Mouse (Mus musculus): ENCODE data around the gene P4ha2. TPM values are rescaled to one million over a fixed set of nuclear protein-coding genes. Genes with fewer than 3 reads are reported as not detected.

The P4ha2 gene
- polyA plus RNA-seq, 1 experiment from 2014 or later = 8.0 TPM

- Histone ChIP-seq H3K27me3 (ENCODE audit: control insufficient read depth, insufficient read depth, low read depth, low read length) (no peaks in the 10 kb centered on the region), H3K27ac (ENCODE audit: low read length) (no peak overlapping the region), H3K9ac (ENCODE audit: low read depth, low read length) (no peak overlapping the region), H3K4me3 (ENCODE audit: low read depth, low read length) (no peak overlapping the region), H3K4me2 (ENCODE audit: low read depth, low read length) (no peak overlapping the region), H3K4me1 (ENCODE audit: control insufficient read depth, low read depth, low read length) (peaks cover 2% of the 10 kb centered on the region; the same call in 1 of the 2 replicates), H3K9me3 (replicated peaks; ENCODE audit: control insufficient read depth, low read length) (no peaks in the 10 kb centered on the region), H3K36me3 (ENCODE audit: control insufficient read depth, insufficient read depth) (no peaks in the 10 kb centered on the region)
- no peak for ATAC-seq (ENCODE audit: low read depth)
- WGBS (ENCODE audit: insufficient replicate concordance) = 66% methylated on average over 7 of the region's 7 CpGs
Observed at GRCm38 (mm10) chr11:54111291-54111690, 11.4 kb downstream of the P4ha2 start.

GRCm38 (mm10) chr11:54111976-54112741 is 12.3 kb downstream of the P4ha2 start:
- 69% methylated on average over 21 of the region's 21 CpGs for WGBS (ENCODE audit: insufficient replicate concordance)
- Histone ChIP-seq H3K4me2 (ENCODE audit: low read depth, low read length) (no peak overlapping the region), H3K27ac (ENCODE audit: low read length) (no peak overlapping the region), H3K4me1 (ENCODE audit: control insufficient read depth, low read depth, low read length) (peaks cover 2% of the 10 kb centered on the region; the same call in 1 of the 2 replicates), H3K4me3 (ENCODE audit: low read depth, low read length) (no peak overlapping the region), H3K9ac (ENCODE audit: low read depth, low read length) (no peak overlapping the region), H3K36me3 (ENCODE audit: control insufficient read depth, insufficient read depth) (no peaks in the 10 kb centered on the region), H3K27me3 (ENCODE audit: control insufficient read depth, insufficient read depth, low read depth, low read length) (no peaks in the 10 kb centered on the region), H3K9me3 (replicated peaks; ENCODE audit: control insufficient read depth, low read length) (no peaks in the 10 kb centered on the region)
- no peak for ATAC-seq (ENCODE audit: low read depth)

GRCm38 (mm10) chr11:54112920-54113319 is 13.0 kb downstream of the P4ha2 start:
- Histone ChIP-seq H3K4me3 (ENCODE audit: low read depth, low read length) (no peak overlapping the region), H3K27me3 (ENCODE audit: control insufficient read depth, insufficient read depth, low read depth, low read length) (no peaks in the 10 kb centered on the region), H3K4me2 (ENCODE audit: low read depth, low read length) (peak overlapping the region; percentile 30), H3K36me3 (ENCODE audit: control insufficient read depth, insufficient read depth) (no peaks in the 10 kb centered on the region), H3K27ac (ENCODE audit: low read length) (no peak overlapping the region), H3K9me3 (replicated peaks; ENCODE audit: control insufficient read depth, low read length) (no peaks in the 10 kb centered on the region), H3K4me1 (ENCODE audit: control insufficient read depth, low read depth, low read length) (peaks cover 2% of the 10 kb centered on the region; the same call in 1 of the 2 replicates), H3K9ac (ENCODE audit: low read depth, low read length) (no peak overlapping the region)
- 2% methylated on average over 10 of the region's 10 CpGs for WGBS (ENCODE audit: insufficient replicate concordance)
- ATAC-seq (ENCODE audit: low read depth) = peak; percentile 95

- no peak for ATAC-seq (ENCODE audit: low read depth)
- H3K9ac ChIP-seq (ENCODE audit: low read depth, low read length) = no peak overlapping the region
- no peaks in the 10 kb centered on the region for H3K36me3 ChIP-seq (ENCODE audit: control insufficient read depth, insufficient read depth)
- H3K9me3 ChIP-seq (replicated peaks; ENCODE audit: control insufficient read depth, low read length) = no peaks in the 10 kb centered on the region
- 21% methylated on average over 4 of the region's 4 CpGs for WGBS (ENCODE audit: insufficient replicate concordance)
- H3K27ac ChIP-seq (ENCODE audit: low read length) = no peak overlapping the region
- H3K4me2 ChIP-seq (ENCODE audit: low read depth, low read length) = peak overlapping the region; percentile 30
- peaks cover 2% of the 10 kb centered on the region; the same call in 1 of the 2 replicates for H3K4me1 ChIP-seq (ENCODE audit: control insufficient read depth, low read depth, low read length)
- H3K27me3 ChIP-seq (ENCODE audit: control insufficient read depth, insufficient read depth, low read depth, low read length) = no peaks in the 10 kb centered on the region
- H3K4me3 ChIP-seq (ENCODE audit: low read depth, low read length) = no peak overlapping the region
Observed at GRCm38 (mm10) chr11:54113352-54113751, 13.5 kb downstream of the P4ha2 start.

GRCm38 (mm10) chr11:54114746-54115145 is 14.9 kb downstream of the P4ha2 start:
- no peak for ATAC-seq (ENCODE audit: low read depth)

GRCm38 (mm10) chr11:54115301-54115700 is 15.4 kb downstream of the P4ha2 start:
- no peak for ATAC-seq (ENCODE audit: low read depth)
- peaks cover 2% of the 10 kb centered on the region; the same call in 1 of the 2 replicates for H3K4me1 ChIP-seq (ENCODE audit: control insufficient read depth, low read depth, low read length)
- H3K27ac ChIP-seq (ENCODE audit: low read length) = no peak overlapping the region
- no peaks in the 10 kb centered on the region for H3K36me3 ChIP-seq (ENCODE audit: control insufficient read depth, insufficient read depth)
- 73% methylated on average over 8 of the region's 8 CpGs for WGBS (ENCODE audit: insufficient replicate concordance)
- H3K27me3 ChIP-seq (ENCODE audit: control insufficient read depth, insufficient read depth, low read depth, low read length) = no peaks in the 10 kb centered on the region
- no peak overlapping the region for H3K9ac ChIP-seq (ENCODE audit: low read depth, low read length)
- H3K9me3 ChIP-seq (replicated peaks; ENCODE audit: control insufficient read depth, low read length) = no peaks in the 10 kb centered on the region
- H3K4me3 ChIP-seq (ENCODE audit: low read depth, low read length) = no peak overlapping the region
- H3K4me2 ChIP-seq (ENCODE audit: low read depth, low read length) = no peak overlapping the region

More at GRCm38 (mm10) chr11:54114746-54115145, 14.9 kb downstream of the P4ha2 start:
- Histone ChIP-seq H3K36me3 (ENCODE audit: control insufficient read depth, insufficient read depth) (no peaks in the 10 kb centered on the region), H3K4me2 (ENCODE audit: low read depth, low read length) (no peak overlapping the region), H3K27me3 (ENCODE audit: control insufficient read depth, insufficient read depth, low read depth, low read length) (no peaks in the 10 kb centered on the region), H3K4me3 (ENCODE audit: low read depth, low read length) (no peak overlapping the region), H3K27ac (ENCODE audit: low read length) (no peak overlapping the region), H3K9ac (ENCODE audit: low read depth, low read length) (no peak overlapping the region), H3K9me3 (replicated peaks; ENCODE audit: control insufficient read depth, low read length) (no peaks in the 10 kb centered on the region), H3K4me1 (ENCODE audit: control insufficient read depth, low read depth, low read length) (peaks cover 2% of the 10 kb centered on the region; the same call in 1 of the 2 replicates)
- 86% methylated on average over 3 of the region's 3 CpGs for WGBS (ENCODE audit: insufficient replicate concordance)

- H3K36me3 ChIP-seq (ENCODE audit: control insufficient read depth, insufficient read depth) = no peaks in the 10 kb centered on the region
- no peaks in the 10 kb centered on the region for H3K27me3 ChIP-seq (ENCODE audit: control insufficient read depth, insufficient read depth, low read depth, low read length)
- H3K9ac ChIP-seq (ENCODE audit: low read depth, low read length) = no peak overlapping the region
- H3K4me2 ChIP-seq (ENCODE audit: low read depth, low read length) = no peak overlapping the region
- 74% methylated on average over 3 of the region's 3 CpGs for WGBS (ENCODE audit: insufficient replicate concordance)
- H3K4me3 ChIP-seq (ENCODE audit: low read depth, low read length) = no peak overlapping the region
- no peak overlapping the region for H3K27ac ChIP-seq (ENCODE audit: low read length)
- no peak for ATAC-seq (ENCODE audit: low read depth)
- H3K9me3 ChIP-seq (replicated peaks; ENCODE audit: control insufficient read depth, low read length) = no peaks in the 10 kb centered on the region
- peaks cover 2% of the 10 kb centered on the region; the same call in 1 of the 2 replicates for H3K4me1 ChIP-seq (ENCODE audit: control insufficient read depth, low read depth, low read length)
Observed at GRCm38 (mm10) chr11:54115911-54116310, 16.0 kb downstream of the P4ha2 start.

- no peaks in the 10 kb centered on the region for H3K36me3 ChIP-seq (ENCODE audit: control insufficient read depth, insufficient read depth)
- no peak for ATAC-seq (ENCODE audit: low read depth)
- no peaks in the 10 kb centered on the region for H3K9me3 ChIP-seq (replicated peaks; ENCODE audit: control insufficient read depth, low read length)
- H3K27ac ChIP-seq (ENCODE audit: low read length) = no peak overlapping the region
- H3K4me2 ChIP-seq (ENCODE audit: low read depth, low read length) = no peak overlapping the region
- H3K4me1 ChIP-seq (ENCODE audit: control insufficient read depth, low read depth, low read length) = peaks cover 2% of the 10 kb centered on the region; the same call in 1 of the 2 replicates
- 66% methylated on average over 4 of the region's 4 CpGs for WGBS (ENCODE audit: insufficient replicate concordance)
- H3K4me3 ChIP-seq (ENCODE audit: low read depth, low read length) = no peak overlapping the region
- H3K9ac ChIP-seq (ENCODE audit: low read depth, low read length) = no peak overlapping the region
- no peaks in the 10 kb centered on the region for H3K27me3 ChIP-seq (ENCODE audit: control insufficient read depth, insufficient read depth, low read depth, low read length)
Observed at GRCm38 (mm10) chr11:54116406-54116805, 16.5 kb downstream of the P4ha2 start.

- H3K4me1 ChIP-seq (ENCODE audit: control insufficient read depth, low read depth, low read length) = peaks cover 2% of the 10 kb centered on the region; the same call in 1 of the 2 replicates
- H3K36me3 ChIP-seq (ENCODE audit: control insufficient read depth, insufficient read depth) = no peaks in the 10 kb centered on the region
- H3K27me3 ChIP-seq (ENCODE audit: control insufficient read depth, insufficient read depth, low read depth, low read length) = no peaks in the 10 kb centered on the region
- H3K4me2 ChIP-seq (ENCODE audit: low read depth, low read length) = no peak overlapping the region
- H3K9me3 ChIP-seq (replicated peaks; ENCODE audit: control insufficient read depth, low read length) = no peaks in the 10 kb centered on the region
- H3K27ac ChIP-seq (ENCODE audit: low read length) = no peak overlapping the region
- no peak overlapping the region for H3K4me3 ChIP-seq (ENCODE audit: low read depth, low read length)
- 76% methylated on average over 10 of the region's 10 CpGs for WGBS (ENCODE audit: insufficient replicate concordance)
- no peak overlapping the region for H3K9ac ChIP-seq (ENCODE audit: low read depth, low read length)
- no peak for ATAC-seq (ENCODE audit: low read depth)
Observed at GRCm38 (mm10) chr11:54117096-54117495, 17.2 kb downstream of the P4ha2 start.

Data from liver, embryonic 16.5 days (tissue).